Mouse (Mus musculus): ENCODE data around the gene Ppil4.

The Ppil4 gene

DNA sequence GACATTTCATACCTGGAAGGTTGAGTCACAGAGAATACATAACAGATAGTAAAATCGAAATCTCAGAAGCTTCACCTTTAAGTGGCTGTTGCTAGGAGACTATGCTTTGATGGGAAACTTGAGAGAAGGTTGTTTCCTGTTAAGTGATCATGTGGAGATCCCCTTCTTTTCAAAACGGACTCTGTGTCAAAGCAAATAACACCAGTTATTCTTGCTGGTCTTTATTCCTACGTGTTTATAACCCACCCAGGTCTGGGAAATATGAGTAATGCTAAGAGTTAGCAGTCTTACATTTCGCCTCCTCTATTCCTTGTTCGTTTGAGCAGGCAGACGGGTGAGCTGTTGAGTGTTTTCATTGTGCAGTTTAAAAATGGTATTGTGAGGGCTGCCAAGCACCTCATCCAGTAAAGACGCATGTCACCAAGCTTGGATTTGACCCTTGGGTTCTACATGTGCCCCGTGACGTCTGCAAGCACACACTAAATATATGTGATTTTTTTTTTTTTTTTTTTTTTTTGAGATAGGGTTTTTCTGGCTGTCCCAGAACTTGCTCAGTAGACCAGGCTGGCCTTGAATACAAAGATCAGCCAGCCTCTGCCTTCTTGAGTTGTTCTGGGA lies 32.1 kb downstream of the Ppil4 start:
- no peak for DNase-seq (ENCODE audit: low read depth, low spot score)

DNA sequence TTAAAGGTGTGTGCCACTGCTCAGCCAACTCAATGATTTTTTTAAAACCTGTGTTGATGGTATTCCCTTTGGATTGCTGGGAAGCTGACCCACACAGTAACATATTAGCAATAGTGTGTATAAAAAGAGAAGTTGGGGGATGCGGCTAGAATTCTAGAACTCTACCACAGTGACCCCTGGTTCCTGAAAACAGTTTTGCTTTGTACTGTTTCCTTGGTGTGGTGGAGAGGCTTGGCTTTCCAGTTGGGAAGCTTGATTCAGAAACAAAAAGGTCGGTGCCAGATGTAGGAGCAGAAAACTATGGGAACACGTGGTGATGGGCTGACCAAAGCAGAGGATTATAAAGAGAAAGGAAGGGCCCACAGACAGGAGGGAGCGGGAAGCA lies 32.6 kb downstream of the Ppil4 start:
- no peak for DNase-seq (ENCODE audit: low read depth, low spot score)

DNA sequence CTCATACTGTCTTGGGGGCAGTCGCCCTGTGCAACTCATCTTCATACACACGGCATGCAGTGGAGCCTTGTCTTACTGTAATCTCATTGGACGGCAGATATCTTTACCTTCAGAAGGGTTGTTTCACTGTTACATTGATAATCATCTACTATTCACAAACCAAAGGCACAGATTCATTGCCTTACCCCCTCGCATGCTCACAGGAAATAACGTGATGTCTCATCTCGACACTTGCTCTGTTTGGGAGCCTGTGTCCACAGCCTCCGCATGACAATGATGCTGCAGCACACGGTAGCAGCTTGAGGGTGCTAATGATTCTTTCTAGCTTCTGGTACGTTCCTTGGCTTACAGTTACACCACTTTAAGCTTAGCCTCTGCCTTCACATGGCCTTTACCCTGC lies 33.4 kb downstream of the Ppil4 start:
- no peak for DNase-seq (ENCODE audit: low read depth, low spot score)

DNA sequence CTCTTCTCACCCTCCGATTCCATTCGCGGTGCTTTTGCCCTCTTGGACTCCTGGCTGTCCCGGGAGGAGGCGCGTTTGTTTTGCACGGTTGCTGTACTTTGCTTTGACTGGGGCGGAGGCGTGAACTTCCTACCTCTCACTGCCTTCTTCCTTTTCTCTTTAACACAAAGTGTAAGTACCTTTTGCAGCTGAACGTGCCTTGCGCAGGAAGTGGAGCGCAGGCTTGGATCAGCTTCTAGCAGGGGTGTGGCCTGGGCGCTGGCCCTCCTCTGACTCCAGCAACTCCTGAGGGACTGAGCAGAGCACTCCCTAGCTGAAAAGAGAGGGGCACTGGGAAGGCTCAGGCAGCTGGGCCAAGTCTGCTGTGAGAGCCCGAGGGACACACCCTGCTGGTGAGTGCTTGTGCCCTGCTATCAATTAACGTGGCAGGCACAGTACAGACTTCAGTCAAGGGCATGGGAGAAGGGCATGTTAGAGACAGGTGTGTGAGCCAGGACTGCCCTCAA lies 39.5 kb downstream of the Ppil4 start, which contains the start of gene Zc3h12d:
Gene Zc3h12d, plus strand, starts transcription at position 300 of the 506 bp plus-strand sequence.
- DNase-seq (ENCODE audit: low read depth, low spot score): no peak

DNA sequence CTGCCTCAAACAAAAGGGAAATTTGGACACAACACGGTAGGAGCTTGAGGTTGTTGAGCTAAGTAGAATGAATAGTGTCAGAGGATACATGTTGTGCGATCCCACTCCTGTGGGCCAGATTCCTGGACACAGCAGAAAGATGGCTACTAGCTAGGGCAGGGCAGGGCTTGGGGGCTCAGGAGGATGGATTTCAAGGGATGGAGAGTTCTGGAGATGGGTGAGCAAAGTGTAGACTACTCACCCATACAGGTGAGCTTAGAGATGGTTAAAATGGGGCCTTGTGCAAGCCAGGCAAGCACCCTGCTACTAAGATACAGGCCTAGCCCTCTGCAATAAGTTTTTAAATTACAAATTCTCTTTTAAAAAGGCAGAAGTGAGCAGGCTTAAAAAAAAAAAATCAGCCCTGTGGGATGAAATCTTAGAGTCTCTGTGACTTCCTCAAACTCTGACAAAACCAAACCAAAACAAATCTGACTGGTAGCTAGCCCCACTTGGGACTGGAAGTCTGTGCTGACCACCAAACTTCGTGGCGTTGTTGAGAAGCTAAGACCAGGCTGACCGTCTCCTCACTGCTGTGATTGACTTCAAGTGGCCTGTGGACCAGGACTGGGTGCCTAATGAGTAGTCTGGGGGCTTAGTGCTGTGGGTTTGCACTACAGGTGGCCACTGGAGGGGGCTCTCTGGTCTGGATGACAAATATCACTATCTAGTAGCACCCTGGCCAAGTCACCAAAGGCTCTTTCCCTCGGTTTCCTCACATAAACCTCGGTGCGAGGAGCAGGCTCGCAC lies 40.9 kb downstream of the Ppil4 start:
- DNase-seq (ENCODE audit: low read depth, low spot score): no peak

DNA sequence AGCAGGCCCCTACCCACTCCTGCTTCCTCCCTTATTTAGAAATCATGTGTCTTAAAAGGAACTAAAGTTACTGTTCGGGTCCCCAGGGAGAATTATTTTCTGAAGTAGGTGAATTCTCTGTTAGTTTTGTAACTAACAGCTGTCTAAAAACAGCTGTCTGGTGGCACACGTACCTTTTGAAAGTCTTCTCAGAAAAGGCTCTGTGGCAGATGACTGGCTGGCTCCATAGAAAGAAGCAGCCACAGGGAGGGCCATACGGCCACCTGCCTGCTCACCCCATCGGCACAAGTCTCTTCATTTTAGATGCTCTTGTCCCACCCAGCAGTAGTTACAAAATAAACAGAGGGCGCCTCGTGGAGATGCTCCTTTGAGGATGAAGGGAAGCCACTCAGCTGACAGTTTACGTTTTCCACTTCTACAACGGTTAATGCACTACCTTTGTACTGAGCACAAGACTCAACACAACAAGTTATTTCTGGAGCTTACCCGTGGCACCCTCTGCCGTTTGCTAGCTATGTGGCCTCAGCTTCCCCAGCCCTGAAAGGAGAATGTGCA lies 42.1 kb downstream of the Ppil4 start:
- DNase-seq (ENCODE audit: low read depth, low spot score): no peak

DNA sequence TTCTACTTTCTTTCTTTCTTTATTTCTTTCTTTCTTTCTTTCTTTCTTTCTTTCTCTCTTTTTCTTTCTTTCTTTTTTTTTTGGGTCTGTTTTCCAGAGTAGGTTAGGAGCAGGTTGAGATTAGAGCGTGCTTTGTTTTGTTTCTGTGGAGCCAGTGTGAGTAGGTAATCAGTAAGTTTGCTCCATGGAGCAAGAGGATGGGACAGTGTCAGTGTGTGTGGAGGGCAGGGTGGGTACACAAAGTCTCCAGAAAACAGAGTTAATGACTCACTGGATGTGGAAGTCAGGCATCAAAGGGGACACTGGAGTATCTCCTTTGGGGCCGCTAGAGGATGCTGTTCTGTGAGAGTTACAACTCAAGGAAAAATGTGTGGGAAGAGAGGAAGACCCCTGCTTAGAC lies 44.2 kb downstream of the Ppil4 start:
- DNase-seq (ENCODE audit: low read depth, low spot score): no peak

DNA sequence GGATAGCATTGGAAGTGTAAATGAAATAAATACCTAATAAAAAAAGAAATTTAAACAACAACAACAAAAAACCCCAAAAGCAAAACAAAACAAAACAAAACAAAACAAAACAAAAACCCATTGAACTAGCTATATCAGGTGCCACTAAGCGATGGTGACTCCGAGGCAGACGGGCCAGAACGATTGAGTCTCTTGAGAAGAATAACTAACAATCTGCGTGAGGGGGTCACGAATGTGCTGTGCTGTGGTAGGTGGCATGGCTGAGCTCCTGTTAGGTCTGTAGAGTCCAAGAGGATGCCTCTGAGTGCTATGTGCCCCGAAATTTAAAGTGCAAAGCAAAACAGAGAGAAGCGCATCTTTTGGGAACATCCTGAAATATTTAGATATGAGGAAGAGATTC lies 44.8 kb downstream of the Ppil4 start:
- DNase-seq (ENCODE audit: low read depth, low spot score): no peak

DNA sequence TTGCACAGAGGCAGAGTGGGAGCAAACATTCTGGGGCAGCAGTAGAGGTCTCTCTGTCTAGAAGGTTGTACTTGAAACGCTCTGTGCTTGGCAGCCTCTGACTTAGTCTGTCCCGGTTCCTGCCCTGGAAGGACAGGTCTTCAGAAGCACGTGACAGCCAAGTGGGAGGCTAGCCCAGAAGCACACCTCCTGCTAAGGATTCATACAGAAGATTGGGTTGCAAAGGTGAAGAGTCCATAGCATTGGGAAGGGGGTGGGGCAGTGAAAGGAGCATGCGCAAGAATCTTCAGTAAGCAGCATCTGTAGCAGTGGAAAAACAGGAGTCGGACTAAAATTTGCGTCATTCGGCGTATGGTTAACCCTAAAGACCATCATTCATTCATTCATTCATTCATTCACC lies 45.3 kb downstream of the Ppil4 start:
- no peak for DNase-seq (ENCODE audit: low read depth, low spot score)

DNA sequence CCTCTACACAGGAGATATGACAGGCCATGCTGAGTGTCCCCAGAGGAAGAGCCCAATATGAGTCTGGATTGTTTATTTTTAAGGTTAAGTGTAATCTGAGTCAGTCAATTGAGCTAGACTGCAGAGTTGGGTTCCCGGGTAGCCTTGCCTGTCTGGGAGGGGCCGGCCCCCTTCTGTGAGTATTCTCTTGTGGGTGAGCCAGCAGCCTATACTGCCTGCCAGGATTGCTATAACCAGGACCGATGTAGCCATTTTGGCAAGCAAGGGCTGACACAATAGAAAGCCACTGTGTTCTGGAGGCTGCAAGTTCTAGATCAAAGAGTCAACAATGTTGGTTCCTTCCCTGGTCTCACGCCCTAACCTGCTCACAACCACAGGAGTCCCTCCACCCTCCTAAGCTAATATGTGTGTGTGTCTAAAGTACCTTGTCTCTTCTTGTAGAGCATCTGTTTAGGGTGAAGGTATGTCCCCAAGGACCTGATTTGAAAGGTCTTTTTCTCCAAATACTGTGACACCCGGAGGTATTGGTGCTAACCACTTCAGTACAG lies 46.3 kb downstream of the Ppil4 start:
- no peak for DNase-seq (ENCODE audit: low read depth, low spot score)

DNA sequence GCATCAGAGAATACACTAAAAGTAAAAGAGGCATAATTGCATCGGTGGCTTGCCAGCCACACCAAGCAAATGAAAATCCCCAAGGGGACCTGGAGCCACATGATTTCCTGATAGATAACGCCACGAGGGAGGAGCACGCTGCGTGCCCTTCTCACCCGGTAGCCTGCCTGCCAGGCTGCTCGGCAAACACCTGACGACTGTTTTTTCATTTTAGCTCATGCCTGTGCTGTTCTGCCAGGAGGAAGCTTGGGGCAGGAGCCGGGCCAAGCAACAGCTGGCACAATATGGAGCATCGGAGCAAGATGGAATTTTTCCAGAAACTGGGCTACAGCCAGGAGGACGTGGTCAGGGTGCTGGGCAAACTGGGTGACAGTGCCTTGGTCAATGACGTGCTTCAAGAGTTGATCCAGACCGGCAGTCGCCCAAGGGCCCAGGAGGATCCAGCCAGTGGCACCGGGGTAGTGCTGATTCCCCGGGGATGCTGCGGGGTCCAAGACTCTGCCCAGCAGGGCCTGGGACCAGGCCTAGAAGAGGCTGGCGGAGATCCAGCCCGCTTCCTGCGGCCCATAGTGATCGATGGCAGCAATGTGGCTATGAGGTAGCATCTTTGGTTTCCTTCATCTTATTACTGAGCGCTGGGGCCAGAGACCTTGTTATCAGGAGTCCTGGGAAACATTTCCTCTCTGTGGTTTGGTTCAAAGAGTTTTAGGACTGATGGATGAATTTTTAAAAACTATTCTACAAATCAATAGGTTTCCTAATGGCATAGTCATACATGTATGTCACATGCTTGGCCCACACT lies 47.1 kb downstream of the Ppil4 start:
- no peak for DNase-seq (ENCODE audit: low read depth, low spot score)

DNA sequence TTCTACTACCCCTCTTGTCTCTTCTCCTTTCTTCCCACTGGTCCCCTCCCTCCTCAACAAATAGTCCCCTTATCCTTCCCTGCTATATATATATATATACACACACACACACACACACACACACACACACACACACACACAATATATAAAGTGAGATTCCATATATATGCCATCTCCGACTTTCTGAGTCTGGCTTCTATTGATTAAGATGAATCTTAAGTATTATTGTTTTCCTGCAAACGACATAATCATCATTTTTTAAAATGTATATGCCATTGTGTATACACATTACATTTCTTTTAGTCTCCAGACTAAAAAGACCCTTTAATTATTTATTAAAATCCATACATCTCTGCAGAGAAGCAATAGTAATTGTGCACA lies 47.7 kb downstream of the Ppil4 start:
- DNase-seq (ENCODE audit: low read depth, low spot score): no peak

DNA sequence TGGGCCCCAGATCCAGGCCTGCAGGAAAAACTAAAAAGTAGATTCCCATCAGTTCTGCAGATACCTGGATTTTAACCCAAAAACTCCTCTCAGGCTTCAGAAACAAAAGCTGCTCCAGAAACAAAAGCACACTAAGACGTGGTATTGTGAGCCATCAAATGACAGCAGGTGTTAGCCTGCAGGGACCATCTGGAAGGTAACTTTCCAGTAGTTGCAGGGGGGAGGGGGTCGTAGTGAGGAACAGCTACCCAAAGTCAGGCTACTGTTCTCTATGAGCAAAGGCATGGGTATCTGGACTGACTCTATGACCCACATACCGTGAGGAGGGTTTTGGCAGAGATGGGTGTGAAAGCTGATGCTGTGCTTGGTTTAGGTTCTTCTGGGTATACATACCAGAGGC lies 48.1 kb downstream of the Ppil4 start:
- DNase-seq (ENCODE audit: low read depth, low spot score): no peak

DNA sequence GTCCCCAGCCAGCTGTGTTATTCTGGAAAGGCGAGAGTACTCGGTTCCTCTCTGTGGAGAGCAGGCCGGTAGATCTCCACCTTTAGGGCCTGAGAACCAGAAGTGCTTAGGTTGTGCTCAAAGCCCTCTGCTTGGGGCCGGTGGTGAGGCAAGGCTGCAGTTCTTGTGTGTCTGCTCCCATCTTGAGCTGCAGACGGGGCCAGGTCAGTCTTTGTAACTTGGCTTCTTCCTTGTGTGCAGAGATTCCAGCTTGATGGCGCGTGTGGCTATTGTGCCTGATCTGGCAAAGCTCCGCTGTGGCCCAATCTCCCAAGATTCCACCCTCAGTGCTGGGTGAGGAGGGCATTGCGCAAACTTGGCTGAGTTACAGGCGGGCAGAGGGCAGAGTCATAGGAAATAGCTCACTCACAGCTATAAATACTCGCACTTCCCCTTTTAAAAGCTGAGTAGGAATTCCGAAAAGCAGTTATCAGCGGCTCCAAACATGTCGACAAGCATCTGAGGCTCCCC lies 48.9 kb downstream of the Ppil4 start:
- DNase-seq (ENCODE audit: low read depth, low spot score): no peak

DNA sequence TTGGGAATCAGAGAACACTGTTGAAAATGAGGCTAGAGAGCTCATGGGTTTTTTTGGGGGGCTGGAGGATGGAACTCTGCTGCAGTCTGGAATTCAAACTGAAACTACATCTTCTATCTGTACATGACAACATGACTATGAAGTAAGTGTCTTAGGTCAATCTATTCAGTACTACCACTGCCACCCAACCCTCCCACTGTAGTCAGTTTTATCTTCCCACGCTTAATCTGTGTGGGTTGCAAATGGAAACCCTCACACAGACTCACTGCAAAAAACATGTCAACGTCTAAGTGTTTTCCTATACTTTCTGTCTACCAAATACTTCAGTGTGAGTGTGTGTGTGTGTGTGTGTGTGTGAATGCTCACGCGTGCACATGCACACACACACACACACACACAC lies 50.5 kb downstream of the Ppil4 start:
- no peak for DNase-seq (ENCODE audit: low read depth, low spot score)

DNA sequence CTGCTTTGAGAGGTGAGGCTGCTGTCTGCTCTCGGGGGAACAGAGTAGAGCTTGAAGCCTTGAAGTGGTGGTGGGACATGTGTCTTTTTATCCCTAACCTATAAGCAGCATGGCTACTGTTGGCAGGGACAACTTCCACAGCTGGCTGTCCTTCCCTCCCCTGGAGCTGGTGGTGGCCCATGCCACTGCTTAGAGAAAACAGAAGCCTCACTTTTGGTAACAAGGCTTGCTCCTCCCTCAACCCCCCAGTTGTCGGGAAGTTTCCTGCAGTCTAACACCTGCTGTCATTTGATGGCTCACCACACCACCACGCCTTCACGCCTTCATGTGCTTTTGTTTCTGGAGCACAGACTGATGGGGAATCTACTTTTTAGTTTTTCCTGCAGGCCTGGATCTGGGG lies 51.5 kb downstream of the Ppil4 start:
- DNase-seq (ENCODE audit: low read depth, low spot score): no peak

DNA sequence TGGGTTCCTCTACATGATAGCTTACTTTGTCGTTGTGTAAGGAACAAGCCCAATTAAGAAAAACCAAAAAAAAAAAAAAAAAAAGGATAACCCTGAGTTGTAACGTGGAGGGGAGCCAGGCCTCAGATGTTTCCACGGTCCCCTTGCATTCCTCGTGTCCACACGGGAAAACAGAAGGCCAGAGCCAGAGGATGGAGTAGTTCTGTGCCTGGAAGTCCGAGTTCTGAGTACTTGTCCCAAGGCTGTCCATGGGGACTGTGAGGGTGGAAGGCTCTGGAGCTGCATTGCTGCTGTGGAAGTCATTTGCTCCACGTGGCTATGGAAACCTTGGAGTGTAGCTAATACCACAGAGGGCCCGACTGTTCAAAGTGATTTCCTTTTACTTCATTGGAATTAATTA lies 52.4 kb downstream of the Ppil4 start:
- no peak for DNase-seq (ENCODE audit: low read depth, low spot score)

DNA sequence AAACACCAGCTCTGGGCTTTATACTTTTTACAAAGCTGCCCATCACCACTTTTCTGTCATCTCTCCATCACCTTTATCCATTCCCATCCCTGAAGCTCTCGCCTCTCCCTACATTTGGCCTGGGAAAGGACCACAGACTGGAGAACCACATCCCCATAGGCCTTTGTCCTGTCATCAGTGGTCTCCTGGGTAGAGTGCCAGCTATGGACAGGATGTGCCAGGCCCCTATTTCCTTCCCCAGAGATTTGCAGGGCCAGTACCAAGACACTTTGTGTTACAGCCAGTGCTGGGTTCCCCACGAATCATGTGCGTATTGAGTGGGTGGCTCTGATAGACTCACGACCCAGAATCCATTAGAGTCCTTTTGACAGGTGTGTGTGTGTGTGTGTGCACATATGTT lies 53.3 kb downstream of the Ppil4 start:
- DNase-seq (ENCODE audit: low read depth, low spot score): no peak

DNA sequence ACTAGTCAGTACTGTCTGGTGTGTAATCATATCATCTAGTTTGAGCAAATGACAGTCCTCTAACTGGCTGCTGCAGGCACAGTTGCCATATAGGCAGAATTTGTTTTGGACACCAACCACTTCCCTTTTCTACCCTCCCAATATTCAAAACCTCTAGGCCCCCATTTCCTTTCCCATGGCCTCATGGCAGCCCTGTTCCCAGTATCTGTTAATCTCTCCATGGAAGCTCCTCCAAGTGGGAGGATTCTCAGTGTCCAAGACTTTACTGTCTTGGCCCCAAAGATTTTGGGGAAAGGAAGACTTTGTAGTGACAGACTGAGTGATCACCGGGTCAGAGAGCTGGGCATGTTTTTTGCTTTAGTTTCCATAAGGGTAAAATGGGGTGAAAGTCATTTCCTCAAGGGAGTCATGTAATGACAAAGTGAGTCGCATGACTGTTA lies 54.5 kb downstream of the Ppil4 start:
- DNase-seq (ENCODE audit: low read depth, low spot score): no peak

DNA sequence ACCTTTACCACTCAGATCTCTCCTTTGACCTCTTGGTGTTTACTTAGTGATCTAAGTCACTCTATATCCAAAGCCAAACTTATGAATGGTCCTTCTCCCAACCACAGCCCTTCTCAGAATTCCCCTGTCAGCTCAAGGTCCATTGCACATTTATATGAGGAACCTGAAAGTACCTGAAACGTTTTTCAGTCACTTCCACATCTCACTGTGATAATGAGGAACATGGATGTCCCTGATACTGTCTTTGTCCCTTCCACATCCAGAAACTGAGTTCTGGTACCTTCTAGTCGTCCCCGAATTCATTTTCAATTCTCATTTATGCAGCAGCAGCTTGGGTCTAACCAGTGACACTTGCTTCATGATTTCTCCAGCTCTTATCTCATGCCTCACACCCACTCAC lies 59.2 kb downstream of the Ppil4 start:
- DNase-seq (ENCODE audit: low read depth, low spot score): no peak

DNA sequence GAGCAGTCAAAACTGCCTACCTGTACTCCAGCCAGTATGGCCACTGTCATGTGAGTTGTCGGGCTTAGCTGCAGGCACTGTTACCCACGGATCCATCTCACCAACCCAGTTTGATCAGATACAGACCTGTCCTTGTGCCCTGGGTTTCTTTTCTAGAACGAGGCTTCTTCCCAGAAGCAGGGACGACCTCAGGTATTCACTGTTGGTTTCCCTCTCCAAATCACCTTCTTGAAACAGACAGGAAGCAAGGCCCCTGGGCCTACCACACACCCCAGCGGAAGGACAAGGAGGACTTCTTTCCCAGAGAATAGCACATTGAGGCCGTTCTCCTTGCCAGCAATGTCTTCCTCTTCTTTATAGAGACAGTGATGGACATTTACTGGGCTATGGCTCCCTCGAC lies 67.8 kb downstream of the Ppil4 start:
- DNase-seq (ENCODE audit: low read depth, low spot score): no peak
